Mouse (Mus musculus) ES-Bruce4 (cell line): ENCODE measurements around the gene Bid. TPM values are rescaled to one million over a fixed set of nuclear protein-coding genes. Genes with fewer than 3 reads are reported as not detected.

ENCODE experiments used
- H3K27ac ChIP-seq: 2 replicates; pipeline ENCODE4 v1.5.1; 2012; ENCODE audit warnings: low read length, inconsistent platforms; ENCODE audit not compliant: insufficient read depth
- H3K27me3 ChIP-seq: 2 replicates; pipeline ENCODE4 v1.6.1; 2012; ENCODE audit warnings: mild to moderate bottlenecking, low read length, inconsistent platforms; ENCODE audit not compliant: control insufficient read depth, poor library complexity, insufficient read depth, severe bottlenecking
- H3K36me3 ChIP-seq: 2 replicates; pipeline ENCODE4 v1.6.1; 2012; ENCODE audit warnings: inconsistent platforms, mild to moderate bottlenecking, low read length, moderate library complexity; ENCODE audit not compliant: control insufficient read depth, poor library complexity, insufficient read depth, severe bottlenecking
- H3K4me1 ChIP-seq: one replicate; pipeline ENCODE4 v1.8.1; 2011; ENCODE audit warnings: low read length; ENCODE audit not compliant: control insufficient read depth, insufficient read depth
- H3K4me3 ChIP-seq: 2 replicates; pipeline ENCODE4 v1.5.1; 2011; ENCODE audit warnings: low read depth, mild to moderate bottlenecking, low read length
- H3K9ac ChIP-seq: 2 replicates; pipeline ENCODE4 v1.6.1; 2012; ENCODE audit warnings: low read depth, mild to moderate bottlenecking, inconsistent platforms; ENCODE audit not compliant: poor library complexity, severe bottlenecking
- H3K9me3 ChIP-seq: replicated peaks from 2 replicates; pipeline ENCODE4 v1.6.1; 2012; ENCODE audit warnings: mild to moderate bottlenecking, low read length, inconsistent platforms; ENCODE audit not compliant: control insufficient read depth, poor library complexity, insufficient read depth, severe bottlenecking
- CTCF ChIP-seq: IDR thresholded peaks from one replicate; pipeline ENCODE4 v1.8.1; 2011; ENCODE audit warnings: low read depth, low read length
- EP300 ChIP-seq: IDR thresholded peaks from 2 replicates; pipeline ENCODE4 v1.6.1; 2011; ENCODE audit warnings: low read depth, low read length; ENCODE audit not compliant: insufficient read depth
- POLR2A ChIP-seq: IDR thresholded peaks from one replicate; pipeline ENCODE4 v1.8.1; 2011; ENCODE audit warnings: low read length; ENCODE audit not compliant: insufficient read depth
- polyA plus RNA-seq: library from polyadenylated mRNA; stranded (reverse); fragments of >200 nt; gene quantifications from 2 replicates; pipeline ENCODE4 v1.2.4, GENCODE M21; 2011; ENCODE audit warnings: low read depth; ENCODE audit not compliant: missing spikeins, insufficient read depth, insufficient read length

Gene Bid
- polyA plus RNA-seq, 1 experiment = 43.8 TPM

- Histone ChIP-seq H3K27ac (no peak overlapping the region), H3K36me3 (peaks cover 11% of the 10 kb centered on the region; the same call in 1 of the 2 replicates), H3K27me3 (no peaks in the 10 kb centered on the region), H3K9me3 (no peaks in the 10 kb centered on the region), H3K9ac (no peak overlapping the region), H3K4me1 (no peaks in the 10 kb centered on the region), H3K4me3 (no peak overlapping the region)
- TF ChIP-seq EP300 (no peak), POLR2A (no peak), CTCF (no peak)
Measured at GRCm38 (mm10) chr6:120886696-120887095, 30.0 kb downstream of the Bid start.

GRCm38 (mm10) chr6:120884436-120884835 is 32.2 kb downstream of the Bid start:
- no peak overlapping the region for H3K9ac ChIP-seq
- H3K27ac ChIP-seq = no peak overlapping the region
- no peaks in the 10 kb centered on the region for H3K27me3 ChIP-seq
- TF ChIP-seq CTCF (no peak), EP300 (no peak), POLR2A (no peak)
- H3K4me1 ChIP-seq = no peaks in the 10 kb centered on the region
- no peak overlapping the region for H3K4me3 ChIP-seq
- peaks cover 11% of the 10 kb centered on the region; the same call in 1 of the 2 replicates for H3K36me3 ChIP-seq
- H3K9me3 ChIP-seq = no peaks in the 10 kb centered on the region

GRCm38 (mm10) chr6:120879046-120879445 is 37.6 kb downstream of the Bid start:
- Histone ChIP-seq H3K9me3 (no peaks in the 10 kb centered on the region), H3K4me1 (no peaks in the 10 kb centered on the region), H3K4me3 (no peak overlapping the region), H3K9ac (no peak overlapping the region), H3K27ac (no peak overlapping the region), H3K36me3 (no peaks in the 10 kb centered on the region; the same call in 1 of the 2 replicates), H3K27me3 (no peaks in the 10 kb centered on the region)
- no peak for TF ChIP-seq EP300
- no peak for TF ChIP-seq CTCF
- no peak for TF ChIP-seq POLR2A

GRCm38 (mm10) chr6:120873874-120874273 is 42.8 kb downstream of the Bid start:
- Histone ChIP-seq H3K4me1 (no peaks in the 10 kb centered on the region), H3K36me3 (no peaks in the 10 kb centered on the region; the same call in 1 of the 2 replicates), H3K9ac (no peak overlapping the region), H3K27ac (no peak overlapping the region), H3K9me3 (no peaks in the 10 kb centered on the region), H3K27me3 (no peaks in the 10 kb centered on the region), H3K4me3 (no peak overlapping the region)
- TF ChIP-seq CTCF (no peak), EP300 (no peak), POLR2A (no peak)

- Histone ChIP-seq H3K4me1 (no peaks in the 10 kb centered on the region), H3K27ac (no peak overlapping the region), H3K9me3 (no peaks in the 10 kb centered on the region), H3K27me3 (no peaks in the 10 kb centered on the region), H3K9ac (no peak overlapping the region), H3K36me3 (no peaks in the 10 kb centered on the region; the same call in none of the 2 replicates), H3K4me3 (no peak overlapping the region)
- TF ChIP-seq EP300 (no peak), CTCF (no peak), POLR2A (no peak)
Measured at GRCm38 (mm10) chr6:120871286-120871685, 45.4 kb downstream of the Bid start.

- no peak for TF ChIP-seq EP300
- TF ChIP-seq CTCF = no peak
- TF ChIP-seq POLR2A = no peak
- no peak overlapping the region for H3K9ac ChIP-seq
- peaks cover 3% of the 10 kb centered on the region for H3K36me3 ChIP-seq
Measured at GRCm38 (mm10) chr6:120868824-120869223, 47.8 kb downstream of the Bid start.

More at GRCm38 (mm10) chr6:120868824-120869223, 47.8 kb downstream of the Bid start:
- Histone ChIP-seq H3K4me1 (no peaks in the 10 kb centered on the region), H3K27me3 (no peaks in the 10 kb centered on the region), H3K4me3 (no peak overlapping the region), H3K27ac (no peak overlapping the region), H3K9me3 (no peaks in the 10 kb centered on the region)
